Mouse (Mus musculus): ENCODE results near the gene Bmf.

The Bmf gene

GRCm38 (mm10) chr2:118549507-118550473 lies at the start of gene Bmf:
Bmf (minus strand) TSS chr2:118549687.
- peak; percentile 94 for DNase-seq

GRCm38 (mm10) chr2:118599087-118599486 lies 49.6 kb upstream of the Bmf start:
- no peak for DNase-seq

GRCm38 (mm10) chr2:118597673-118598568 lies 48.4 kb upstream of the Bmf start, which contains the start of gene Bub1b:
Bub1b (plus strand) TSS chr2:118598211.
- DNase-seq, result peak; percentile 93

- no peak for DNase-seq
Measured at GRCm38 (mm10) chr2:118591083-118591482, 41.6 kb upstream of the Bmf start.

- no peak for DNase-seq
Measured at GRCm38 (mm10) chr2:118587686-118588085, 38.2 kb upstream of the Bmf start.

GRCm38 (mm10) chr2:118586013-118586412 lies 36.5 kb upstream of the Bmf start:
- no peak for DNase-seq

- DNase-seq, result no peak
Measured at GRCm38 (mm10) chr2:118573135-118573534, 23.6 kb upstream of the Bmf start.

GRCm38 (mm10) chr2:118572183-118572836 lies 22.8 kb upstream of the Bmf start:
- no peak for DNase-seq

- no peak for DNase-seq
Measured at GRCm38 (mm10) chr2:118570939-118571338, 21.5 kb upstream of the Bmf start.

- DNase-seq, result no peak
Measured at GRCm38 (mm10) chr2:118567179-118567578, 17.7 kb upstream of the Bmf start.

GRCm38 (mm10) chr2:118562431-118562830 lies 12.9 kb upstream of the Bmf start:
- no peak for DNase-seq

GRCm38 (mm10) chr2:118562015-118562414 lies 12.5 kb upstream of the Bmf start:
- no peak for DNase-seq

- DNase-seq, result no peak
Measured at GRCm38 (mm10) chr2:118558426-118558825, 8.9 kb upstream of the Bmf start.

GRCm38 (mm10) chr2:118554356-118554990 lies 5.0 kb upstream of the Bmf start:
- DNase-seq, result peak; percentile 47

- DNase-seq, result no peak
Measured at GRCm38 (mm10) chr2:118551606-118552005, 2.1 kb upstream of the Bmf start.

GRCm38 (mm10) chr2:118548421-118549221 lies 866 bp downstream of the Bmf start:
- no peak for DNase-seq

- no peak for DNase-seq
Measured at GRCm38 (mm10) chr2:118547541-118548016, 1.9 kb downstream of the Bmf start.

- no peak for DNase-seq
Measured at GRCm38 (mm10) chr2:118546798-118547165, 2.7 kb downstream of the Bmf start.

- DNase-seq, result no peak
Measured at GRCm38 (mm10) chr2:118546104-118546797, 3.2 kb downstream of the Bmf start.

- DNase-seq, result peak; percentile 91
Measured at GRCm38 (mm10) chr2:118545242-118546103, 4.0 kb downstream of the Bmf start.
